Mouse (Mus musculus) intestine, embryonic 15.5 days (tissue): ENCODE data around the gene Sprr2j-ps. TPM values are rescaled to one million over a fixed set of nuclear protein-coding genes. Genes with fewer than 3 reads are reported as not detected.

Experiments
- polyA plus RNA-seq: library from polyadenylated mRNA; unstranded; fragments of >200 nt; fragmentation: Nextera tagmentation; extraction: Ambion mirVana; gene quantifications from 2 replicates; pipeline ENCODE4 v1.2.1, GENCODE M21; 2015

The Sprr2j-ps gene
- polyA plus RNA-seq, 1 experiment from 2014 or later = not detected

Other genes starting within 250 kb of the Sprr2j-ps start
- gene Sprr2a1, start 202.3 kb upstream of the Sprr2j-ps start, polyA plus RNA-seq = 2.0 and 2.5 TPM in 2 replicates
- gene Sprr2a2, start 202.2 kb upstream of the Sprr2j-ps start, polyA plus RNA-seq = 82.8 and 107 TPM in 2 replicates
- 10.6 and 12.8 TPM in 2 replicates for gene Sprr2a3, start 132.7 kb upstream of the Sprr2j-ps start, polyA plus RNA-seq
- not detected in 2 replicates for gene Sprr2b, start 101.5 kb upstream of the Sprr2j-ps start, polyA plus RNA-seq
- gene Sprr2d, start 78.9 kb upstream of the Sprr2j-ps start, polyA plus RNA-seq = not detected in 2 replicates
- not detected in 2 replicates for gene Sprr2e, start 65.9 kb upstream of the Sprr2j-ps start, polyA plus RNA-seq
- gene Sprr2f, start 52.9 kb upstream of the Sprr2j-ps start, polyA plus RNA-seq = not detected in 2 replicates
- gene Sprr2h, start 32.4 kb upstream of the Sprr2j-ps start, polyA plus RNA-seq = not detected in 2 replicates
- not detected in 2 replicates for gene Sprr2i, start 10.1 kb upstream of the Sprr2j-ps start, polyA plus RNA-seq
- 7.7 and 9.0 TPM in 2 replicates for gene Gm9774, start 11.3 kb downstream of the Sprr2j-ps start, polyA plus RNA-seq
- gene Sprr2k, start 14.5 kb downstream of the Sprr2j-ps start, polyA plus RNA-seq = not detected in 2 replicates
- 0.18 TPM in 1 of 2 replicates, not detected in the other for gene Sprr1b, start 20.7 kb downstream of the Sprr2j-ps start, polyA plus RNA-seq
- not detected in 2 replicates for gene Sprr3, start 40.6 kb downstream of the Sprr2j-ps start, polyA plus RNA-seq
- 1.1 and 1.2 TPM in 2 replicates for gene Sprr1a, start 67.8 kb downstream of the Sprr2j-ps start, polyA plus RNA-seq
- gene Sprr4, start 82.4 kb downstream of the Sprr2j-ps start, polyA plus RNA-seq = not detected in 2 replicates
- gene 2310046K23Rik, start 116.4 kb downstream of the Sprr2j-ps start, polyA plus RNA-seq = not detected in 2 replicates
- gene Ivl, start 155.7 kb downstream of the Sprr2j-ps start, polyA plus RNA-seq = 0.09 TPM in 1 of 2 replicates, not detected in the other
- gene Smcp, start 170.9 kb downstream of the Sprr2j-ps start, polyA plus RNA-seq = 3.4 and 5.3 TPM in 2 replicates
- not detected in 2 replicates for gene 2210017I01Rik, start 189.4 kb downstream of the Sprr2j-ps start, polyA plus RNA-seq
- not detected in 2 replicates for gene Lce6a, start 203.6 kb downstream of the Sprr2j-ps start, polyA plus RNA-seq
- not detected in 2 replicates for gene Lce1a1, start 230.2 kb downstream of the Sprr2j-ps start, polyA plus RNA-seq
- not detected in 2 replicates for gene Lce1b, start 238.8 kb downstream of the Sprr2j-ps start, polyA plus RNA-seq